Comparison of ENCODE assay signal across 34 mouse cellular contexts in the genomic region with DNA sequence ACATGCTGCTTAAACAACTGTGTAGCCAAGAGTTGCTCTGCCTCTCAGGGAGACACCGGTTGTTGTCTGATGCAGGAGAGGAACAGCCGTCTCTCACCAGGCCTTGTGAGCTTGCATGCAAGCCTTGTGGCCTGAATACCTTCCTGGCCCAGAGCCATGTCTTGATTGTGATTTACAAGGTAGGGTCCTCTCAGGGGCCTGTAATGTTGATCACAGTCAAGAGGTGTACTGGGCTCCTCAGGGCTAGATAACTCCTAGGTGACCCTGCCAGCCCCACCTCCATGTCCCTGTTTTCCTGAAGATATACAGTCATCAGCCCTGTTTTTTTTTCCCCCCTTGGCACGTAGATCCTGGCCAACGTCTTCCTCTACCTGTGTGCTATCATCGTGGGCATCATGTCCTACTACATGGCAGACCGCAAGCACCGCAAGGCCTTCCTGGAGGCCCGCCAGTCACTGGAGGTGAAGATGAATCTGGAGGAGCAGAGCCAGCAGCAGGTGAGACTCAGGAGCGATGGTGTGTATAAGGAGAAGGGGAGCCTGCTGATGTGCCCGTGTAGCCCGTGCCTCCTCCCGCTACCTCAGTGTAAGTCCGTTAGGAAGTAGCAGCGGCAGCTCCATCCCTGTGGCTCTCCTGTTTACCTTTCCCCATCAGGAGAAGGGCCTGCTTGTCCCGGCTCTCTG. TPM values are rescaled to one million over a fixed set of nuclear protein-coding genes. Genes with fewer than 3 reads are reported as not detected.
DNase-seq lines count a peak whose midpoint lies in the region; ATAC-seq and TF ChIP-seq lines count a peak whose summit lies in the region.
"Had no signal": no experiment of that assay in that cellular context is flagged by ENCODE, and none has a peak within 500 bp of the region (broad histone marks: within the 10 kb centered on the region; RNA-seq: fewer than 3 reads in every experiment).

No protein-coding gene starts in this region.

- no peak overlapping the region for H3K27ac ChIP-seq in lung, postnatal 0 days (ENCODE audit: low read length)
- H3K27ac ChIP-seq in forebrain, embryonic 12.5 days, result no peak overlapping the region
- H3K27ac ChIP-seq: embryonic facial prominence, embryonic 10.5 days; embryonic facial prominence, embryonic 15.5 days; forebrain, embryonic 13.5 days; hindbrain, embryonic 12.5 days; hindbrain, postnatal 0 days; intestine, embryonic 15.5 days; layer of hippocampus, adult 2 months; limb, embryonic 15.5 days; liver, embryonic 13.5 days; midbrain, embryonic 10.5 days; midbrain, embryonic 15.5 days; neural tube, embryonic 15.5 days; stomach, embryonic 15.5 days had no signal

- 78% methylated on average over 15 of the region's 15 CpGs for WGBS in lung, postnatal 0 days
- 91% methylated on average over 15 of the region's 15 CpGs for WGBS in forebrain, embryonic 12.5 days

- H3K9ac ChIP-seq in lung, postnatal 0 days (replicated peaks; ENCODE audit: low read depth), result no peak overlapping the region
- H3K9ac ChIP-seq in forebrain, embryonic 12.5 days, result no peak overlapping the region
- H3K9ac ChIP-seq: embryonic facial prominence, embryonic 15.5 days; forebrain, embryonic 13.5 days; hindbrain, embryonic 12.5 days; intestine, embryonic 15.5 days; limb, embryonic 15.5 days; liver, embryonic 13.5 days; midbrain, embryonic 15.5 days; neural tube, embryonic 15.5 days; stomach, embryonic 15.5 days had no signal

- H3K27me3 ChIP-seq in lung, postnatal 0 days (replicated peaks; ENCODE audit: insufficient read depth, low read length), result no peaks in the 10 kb centered on the region
- no peaks in the 10 kb centered on the region for H3K27me3 ChIP-seq in forebrain, embryonic 12.5 days
- H3K27me3 ChIP-seq: embryonic facial prominence, embryonic 15.5 days; forebrain, embryonic 13.5 days; hindbrain, embryonic 12.5 days; intestine, embryonic 15.5 days; limb, embryonic 15.5 days; liver, embryonic 13.5 days; midbrain, embryonic 15.5 days; neural tube, embryonic 15.5 days; stomach, embryonic 15.5 days had no signal

- no peaks in the 10 kb centered on the region for H3K4me1 ChIP-seq in lung, postnatal 0 days (ENCODE audit: insufficient read depth, low read depth, low read length)
- 0 out of 2 replicates have a peak, but pooled peaks cover 2% of the 10 kb centered on the region for H3K4me1 ChIP-seq in forebrain, embryonic 12.5 days
- H3K4me1 ChIP-seq: hindbrain, embryonic 12.5 days; liver, embryonic 13.5 days; midbrain, embryonic 15.5 days had no signal

- TF ChIP-seq CTCF in lung, postnatal 0 days (IDR thresholded peaks at IDR 0.05), result no peak

- no peaks in the 10 kb centered on the region for H3K36me3 ChIP-seq in lung, postnatal 0 days (ENCODE audit: insufficient read depth, low read length)
- no peaks in the 10 kb centered on the region for H3K36me3 ChIP-seq in forebrain, embryonic 12.5 days (replicated peaks)
- H3K36me3 ChIP-seq: embryonic facial prominence, embryonic 10.5 days; hindbrain, embryonic 12.5 days; intestine, embryonic 15.5 days; liver, embryonic 13.5 days; midbrain, embryonic 10.5 days; midbrain, embryonic 15.5 days; neural tube, embryonic 15.5 days; stomach, embryonic 15.5 days had no signal

- no peak overlapping the region for H3K4me2 ChIP-seq in lung, postnatal 0 days (replicated peaks; ENCODE audit: low read depth, low read length)
- H3K4me2 ChIP-seq in forebrain, embryonic 12.5 days, result no peak overlapping the region
- H3K4me2 ChIP-seq: embryonic facial prominence, embryonic 15.5 days; forebrain, embryonic 13.5 days; heart, embryonic 11.5 days; hindbrain, embryonic 12.5 days; intestine, embryonic 15.5 days; limb, embryonic 15.5 days; liver, embryonic 13.5 days; midbrain, embryonic 15.5 days; neural tube, embryonic 15.5 days; stomach, embryonic 15.5 days had no signal

- no peak overlapping the region for H3K4me3 ChIP-seq in lung, postnatal 0 days (ENCODE audit: low read depth, low read length)
- no peak overlapping the region for H3K4me3 ChIP-seq in forebrain, embryonic 12.5 days (replicated peaks)
- H3K4me3 ChIP-seq: embryonic facial prominence, embryonic 10.5 days; embryonic facial prominence, embryonic 15.5 days; forebrain, embryonic 13.5 days; hindbrain, embryonic 12.5 days; intestine, embryonic 15.5 days; layer of hippocampus, adult 2 months; limb, embryonic 15.5 days; liver, embryonic 13.5 days; midbrain, embryonic 10.5 days; midbrain, embryonic 15.5 days; neural tube, embryonic 15.5 days; stomach, embryonic 15.5 days had no signal

- ATAC-seq in lung, postnatal 0 days, result no peak
- ATAC-seq in forebrain, embryonic 12.5 days (ENCODE audit: low FRiP score), result no peak
- ATAC-seq: forebrain, embryonic 13.5 days; hindbrain, postnatal 0 days; intestine, embryonic 15.5 days; midbrain, embryonic 15.5 days had no signal

- peak; percentile 7 for DNase-seq in lung, postnatal 0 days (ENCODE audit: low spot score)
- DNase-seq in lung, postnatal 25 days (ENCODE audit: low spot score), result no peak
- peak; percentile 78 for DNase-seq in cerebellum, adult 11-12 months
- DNase-seq in cerebellum, adult 9-11 months, result peak; percentile 80
- no peak for DNase-seq in thymus, postnatal 10 days (ENCODE audit: low spot score in 2 of 2)
- no peak for DNase-seq in gastrocnemius, adult 18-20 months (ENCODE audit: low spot score)
- DNase-seq in retina, postnatal 1 day, result no peak
- DNase-seq: adrenal gland, postnatal 10 days; gastrocnemius, postnatal 14 days; heart, adult 11 months; heart, postnatal 36 days; kidney, adult 2 months; kidney, postnatal 36 days; left cerebral cortex, postnatal 4 days; liver, embryonic 13.5 days; lung, adult 18-20 months; lung, postnatal 10 days; right cerebral cortex, postnatal 25 days; thymus, adult 18-20 months; thymus, postnatal 36 days had no signal

- H3K9me3 ChIP-seq in lung, postnatal 0 days (ENCODE audit: low read length), result no peaks in the 10 kb centered on the region
- no peaks in the 10 kb centered on the region for H3K9me3 ChIP-seq in forebrain, embryonic 12.5 days
- H3K9me3 ChIP-seq: embryonic facial prominence, embryonic 10.5 days; embryonic facial prominence, embryonic 15.5 days; forebrain, embryonic 13.5 days; hindbrain, embryonic 12.5 days; intestine, embryonic 15.5 days; limb, embryonic 15.5 days; liver, embryonic 13.5 days; midbrain, embryonic 10.5 days; midbrain, embryonic 15.5 days; neural tube, embryonic 15.5 days; stomach, embryonic 15.5 days had no signal

- no peak for TF ChIP-seq EP300 in lung, postnatal 0 days (IDR thresholded peaks at IDR 0.05)

RNA-seq across cellular contexts. Expression of a gene that starts 40.3 kb away (rescaled TPM):
- polyA plus RNA-seq in lung, postnatal 0 days (2015; fragmentation: Nextera tagmentation; extraction: Ambion mirVana), result 4.9 and 5.3 TPM in 2 replicates
- 8.0 and 8.1 TPM in 2 replicates for polyA plus RNA-seq in forebrain, embryonic 12.5 days (2016; fragmentation: Nextera tagmentation; extraction: Ambion mirVana)
- total RNA-seq in gastrocnemius, adult 18-20 months (2021), result 1 to 10 TPM; 1.2 to 1.6 TPM

Comparison
In these comparisons a context has a peak if more than half of its experiments do, and no peak if none do; other contexts are left out.
1. DNase-seq: peak in lung, postnatal 0 days (single experiment), cerebellum, adult 11-12 months (single experiment) and cerebellum, adult 9-11 months (single experiment); none in lung, postnatal 25 days (single experiment), thymus, postnatal 10 days (0 of 2), gastrocnemius, adult 18-20 months (single experiment) and retina, postnatal 1 day (single experiment).